Mouse (Mus musculus) neural tube, embryonic 14.5 days (tissue): ENCODE measurements around the gene Mthfd1l. TPM values are rescaled to one million over a fixed set of nuclear protein-coding genes. Genes with fewer than 3 reads are reported as not detected.
A peak's percentile ranks its signal among the peaks of the same experiment; 100 is the strongest.

Experiments used
- ATAC-seq: fragments of 200-750 bp; cut with Nextera tagmentation; 2 replicates; pipeline ENCODE4 v1.8.0; 2017; ENCODE audit warnings: low read depth, mild to moderate bottlenecking, moderate TSS enrichment, moderate library complexity
- H3K27ac ChIP-seq: fragments of 300-500 bp; sonication (generic); 2 replicates; pipeline ENCODE4 v1.5.1; 2014; ENCODE audit warnings: low read depth, mild to moderate bottlenecking, control low read depth, low read length, moderate library complexity, mixed read lengths
- H3K27me3 ChIP-seq: fragments of 300-500 bp; sonication (generic); 2 replicates; pipeline ENCODE4 v1.6.1; 2014; ENCODE audit warnings: low read length; ENCODE audit not compliant: control insufficient read depth, insufficient read depth
- H3K36me3 ChIP-seq: fragments of 300-500 bp; sonication (generic); 2 replicates; pipeline ENCODE4 v1.6.1; 2014; ENCODE audit warnings: low read length, mixed read lengths; ENCODE audit not compliant: control insufficient read depth, insufficient read depth
- H3K4me1 ChIP-seq: fragments of 300-500 bp; sonication (generic); 2 replicates; pipeline ENCODE4 v1.6.1; 2014; ENCODE audit warnings: low read length; ENCODE audit not compliant: control insufficient read depth, insufficient read depth
- H3K4me2 ChIP-seq: fragments of 300-500 bp; sonication (generic); 2 replicates; pipeline ENCODE4 v1.6.1; 2014; ENCODE audit warnings: mild to moderate bottlenecking, low read depth, low read length, control low read depth
- H3K4me3 ChIP-seq: fragments of 300-500 bp; sonication (generic); 2 replicates; pipeline ENCODE4 v1.5.1; 2014; ENCODE audit warnings: low read depth, low read length, control low read depth, mixed read lengths
- H3K9ac ChIP-seq: fragments of 300-500 bp; sonication (generic); replicated peaks from 2 replicates; pipeline ENCODE4 v1.6.1; 2014; ENCODE audit warnings: low read depth, mild to moderate bottlenecking, control low read depth, low read length, mixed read lengths
- H3K9me3 ChIP-seq: fragments of 300-500 bp; sonication (generic); 2 replicates; pipeline ENCODE4 v1.6.1; 2016; ENCODE audit warnings: low read length; ENCODE audit not compliant: control insufficient read depth
- WGBS: fragments of 180-500 bp; shearing (Covaris S2); extraction: QIAGEN DNeasy Blood & Tissue Kit; methylation state at CpG from one replicate; pipeline ENCODE4 v1.1.7; 2014; 5-methylcytosine and 5-hydroxymethylcytosine counted together
- polyA plus RNA-seq: library from polyadenylated mRNA; unstranded; fragments of >200 nt; fragmentation: Nextera tagmentation; extraction: Ambion mirVana; gene quantifications from 2 replicates; pipeline ENCODE4 v1.2.1, GENCODE M21; 2014

Gene Mthfd1l
- polyA plus RNA-seq, 1 experiment from 2014 or later, result 5.6 TPM

DNA sequence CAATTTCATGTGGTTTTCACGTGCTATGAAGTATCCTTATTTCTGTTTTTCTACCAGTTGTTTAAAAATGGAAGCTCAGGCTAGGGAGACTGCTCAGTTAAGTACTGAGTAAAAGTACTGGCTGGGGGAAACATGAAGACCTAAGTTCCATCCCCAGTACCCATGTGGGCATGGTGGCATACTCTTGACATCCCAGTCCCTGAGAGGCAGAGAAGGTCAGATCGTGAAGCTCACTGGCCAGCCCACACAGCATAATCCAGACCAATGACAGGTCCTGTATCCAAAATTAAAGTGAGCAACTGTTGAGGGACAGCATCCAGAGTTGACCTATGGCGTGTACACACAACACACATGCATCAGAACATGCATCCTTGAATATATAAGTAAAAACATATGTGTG is 1.5 kb downstream of the Mthfd1l start:
- ATAC-seq, result no peak
- no peaks in the 10 kb centered on the region for H3K9me3 ChIP-seq
- no peaks in the 10 kb centered on the region for H3K27me3 ChIP-seq
- no peak overlapping the region for H3K4me2 ChIP-seq
- H3K4me1 ChIP-seq, result no peaks in the 10 kb centered on the region
- H3K9ac ChIP-seq, result no peak overlapping the region
- H3K36me3 ChIP-seq, result no peaks in the 10 kb centered on the region
- no peak overlapping the region for H3K27ac ChIP-seq
- H3K4me3 ChIP-seq, result no peak overlapping the region
- 80% methylated on average over 3 of the region's 3 CpGs for WGBS

DNA sequence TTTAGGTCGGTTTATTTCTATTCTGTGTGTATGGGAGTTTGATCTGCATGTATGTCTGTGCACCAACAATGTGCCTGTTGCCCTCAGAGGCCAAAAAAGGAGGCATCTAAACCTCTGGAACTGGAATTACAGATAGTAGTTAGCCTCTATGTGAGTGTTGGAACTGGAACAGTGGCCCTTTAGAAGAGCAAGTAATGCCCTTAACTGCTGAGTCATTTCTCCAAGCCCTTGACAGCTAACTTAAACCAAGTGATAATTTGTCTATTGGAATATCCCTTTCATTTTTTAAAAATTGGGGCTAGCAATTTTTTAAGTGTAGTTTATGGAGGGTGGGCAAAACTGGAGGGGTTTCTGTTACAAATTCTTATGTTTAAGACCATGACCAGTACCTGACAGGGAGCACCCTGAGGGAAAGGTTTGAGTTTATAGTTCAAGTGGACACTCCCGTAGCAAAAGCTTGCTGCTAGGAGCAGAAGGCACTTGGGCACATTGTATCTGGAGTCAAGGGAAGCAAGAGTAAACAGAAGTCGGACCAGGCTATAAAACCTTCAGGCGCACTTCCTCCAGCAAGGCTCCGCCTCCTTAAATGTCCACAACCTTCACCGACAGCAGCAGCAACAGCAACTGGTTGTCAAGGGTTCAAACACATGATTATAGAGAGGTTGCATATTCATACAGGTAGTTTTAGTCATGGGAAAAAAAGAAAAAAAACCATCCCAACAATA is 3.1 kb downstream of the Mthfd1l start:
- Histone ChIP-seq H3K4me3 (no peak overlapping the region), H3K9me3 (no peaks in the 10 kb centered on the region), H3K27ac (no peak overlapping the region), H3K27me3 (no peaks in the 10 kb centered on the region), H3K36me3 (no peaks in the 10 kb centered on the region), H3K4me2 (no peak overlapping the region), H3K9ac (no peak overlapping the region), H3K4me1 (no peaks in the 10 kb centered on the region)
- WGBS, result 62% methylated on average over 6 of the region's 6 CpGs
- no peak for ATAC-seq

GRCm38 (mm10) chr10:3976623-3977010 is 3.7 kb downstream of the Mthfd1l start:
- Histone ChIP-seq H3K27ac (no peak overlapping the region), H3K4me1 (no peaks in the 10 kb centered on the region), H3K4me3 (no peak overlapping the region), H3K27me3 (no peaks in the 10 kb centered on the region), H3K4me2 (no peak overlapping the region), H3K9me3 (no peaks in the 10 kb centered on the region), H3K36me3 (no peaks in the 10 kb centered on the region), H3K9ac (no peak overlapping the region)
- 82% methylated on average over 4 of the region's 4 CpGs for WGBS
- ATAC-seq, result no peak

- Histone ChIP-seq H3K4me3 (no peak overlapping the region), H3K27ac (no peak overlapping the region), H3K27me3 (no peaks in the 10 kb centered on the region), H3K36me3 (no peaks in the 10 kb centered on the region), H3K9ac (no peak overlapping the region), H3K4me2 (no peak overlapping the region), H3K4me1 (no peaks in the 10 kb centered on the region), H3K9me3 (no peaks in the 10 kb centered on the region)
- no peak for ATAC-seq
- WGBS, result 65% methylated on average over 3 of the region's 3 CpGs
These were observed 5.4 kb downstream of the Mthfd1l start for GRCm38 (mm10) chr10:3978326-3978725.

- no peaks in the 10 kb centered on the region for H3K9me3 ChIP-seq
- ATAC-seq, result peak; percentile 48; the same call in 1 of the 2 replicates
- WGBS, result 93% methylated on average over 5 of the region's 5 CpGs
- no peak overlapping the region for H3K4me3 ChIP-seq
- H3K9ac ChIP-seq, result no peak overlapping the region
- no peaks in the 10 kb centered on the region for H3K36me3 ChIP-seq
- no peak overlapping the region for H3K27ac ChIP-seq
- no peak overlapping the region for H3K4me2 ChIP-seq
- no peaks in the 10 kb centered on the region for H3K27me3 ChIP-seq
- H3K4me1 ChIP-seq, result no peaks in the 10 kb centered on the region
These were observed 6.0 kb downstream of the Mthfd1l start for GRCm38 (mm10) chr10:3978792-3979488.

GRCm38 (mm10) chr10:3980231-3980630 is 7.3 kb downstream of the Mthfd1l start:
- no peak overlapping the region for H3K4me2 ChIP-seq
- no peak overlapping the region for H3K4me3 ChIP-seq
- no peak overlapping the region for H3K27ac ChIP-seq
- no peaks in the 10 kb centered on the region for H3K4me1 ChIP-seq
- H3K27me3 ChIP-seq, result no peaks in the 10 kb centered on the region
- H3K36me3 ChIP-seq, result no peaks in the 10 kb centered on the region
- no peak for ATAC-seq
- no peaks in the 10 kb centered on the region for H3K9me3 ChIP-seq
- 88% methylated on average over 4 of the region's 4 CpGs for WGBS
- H3K9ac ChIP-seq, result no peak overlapping the region

DNA sequence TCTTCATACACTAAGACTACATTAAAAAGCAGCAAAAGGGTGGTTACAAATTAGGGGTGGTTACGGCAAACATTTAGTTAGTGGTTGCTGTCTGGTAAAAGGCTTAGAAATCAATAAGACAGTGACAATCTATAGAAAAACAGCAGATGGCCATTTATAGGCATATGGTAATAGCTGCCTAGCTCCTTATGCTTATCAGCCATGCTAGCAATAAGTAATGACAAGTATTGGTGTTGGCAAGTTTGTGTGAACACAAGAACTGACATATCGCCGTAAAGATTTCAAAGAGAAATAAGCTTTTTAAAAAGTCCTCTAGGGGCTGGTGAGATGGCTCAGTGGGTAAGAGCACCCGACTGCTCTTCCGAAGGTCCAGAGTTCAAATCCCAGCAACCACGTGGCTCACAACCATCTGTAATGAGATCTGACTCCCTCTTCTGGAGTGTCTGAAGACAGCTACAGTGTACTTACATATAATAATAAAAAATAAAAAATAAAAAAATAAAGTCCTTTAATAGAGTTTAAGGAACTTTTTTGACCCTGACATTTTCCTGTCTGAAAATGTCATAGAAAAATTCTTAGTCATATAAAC is 17.5 kb downstream of the Mthfd1l start:
- Histone ChIP-seq H3K4me2 (no peak overlapping the region), H3K36me3 (no peaks in the 10 kb centered on the region), H3K4me1 (no peaks in the 10 kb centered on the region), H3K9me3 (no peaks in the 10 kb centered on the region), H3K27ac (no peak overlapping the region), H3K4me3 (no peak overlapping the region), H3K9ac (no peak overlapping the region), H3K27me3 (no peaks in the 10 kb centered on the region)
- 93% methylated on average over 6 of the region's 6 CpGs for WGBS
- no peak for ATAC-seq

- 93% methylated on average over 8 of the region's 8 CpGs for WGBS
- no peak overlapping the region for H3K4me2 ChIP-seq
- H3K27me3 ChIP-seq, result no peaks in the 10 kb centered on the region
- no peak overlapping the region for H3K4me3 ChIP-seq
- no peaks in the 10 kb centered on the region for H3K36me3 ChIP-seq
- ATAC-seq, result no peak
- no peaks in the 10 kb centered on the region for H3K4me1 ChIP-seq
- no peaks in the 10 kb centered on the region for H3K9me3 ChIP-seq
- H3K9ac ChIP-seq, result no peak overlapping the region
- H3K27ac ChIP-seq, result no peak overlapping the region
These were observed 20.6 kb downstream of the Mthfd1l start for GRCm38 (mm10) chr10:3993365-3994102.

GRCm38 (mm10) chr10:3995277-3995676 is 22.4 kb downstream of the Mthfd1l start:
- H3K36me3 ChIP-seq, result no peaks in the 10 kb centered on the region
- H3K9me3 ChIP-seq, result no peaks in the 10 kb centered on the region
- no peaks in the 10 kb centered on the region for H3K27me3 ChIP-seq
- no peak overlapping the region for H3K4me3 ChIP-seq
- 93% methylated on average over 4 of the region's 4 CpGs for WGBS
- no peak overlapping the region for H3K9ac ChIP-seq
- H3K4me2 ChIP-seq, result no peak overlapping the region
- H3K4me1 ChIP-seq, result no peaks in the 10 kb centered on the region
- no peak for ATAC-seq
- H3K27ac ChIP-seq, result no peak overlapping the region
